Mouse (Mus musculus) urinary bladder, adult 18-20 months (tissue): ENCODE results near the gene E2f3.

Experiments used
- DNase-seq, 2 experiments: peaks; one replicate each; pipeline ENCODE4 v3.0.0; 2022; ENCODE audit warnings: low spot score in 2 of 2, mixed read lengths in 2 of 2

Gene E2f3

DNA sequence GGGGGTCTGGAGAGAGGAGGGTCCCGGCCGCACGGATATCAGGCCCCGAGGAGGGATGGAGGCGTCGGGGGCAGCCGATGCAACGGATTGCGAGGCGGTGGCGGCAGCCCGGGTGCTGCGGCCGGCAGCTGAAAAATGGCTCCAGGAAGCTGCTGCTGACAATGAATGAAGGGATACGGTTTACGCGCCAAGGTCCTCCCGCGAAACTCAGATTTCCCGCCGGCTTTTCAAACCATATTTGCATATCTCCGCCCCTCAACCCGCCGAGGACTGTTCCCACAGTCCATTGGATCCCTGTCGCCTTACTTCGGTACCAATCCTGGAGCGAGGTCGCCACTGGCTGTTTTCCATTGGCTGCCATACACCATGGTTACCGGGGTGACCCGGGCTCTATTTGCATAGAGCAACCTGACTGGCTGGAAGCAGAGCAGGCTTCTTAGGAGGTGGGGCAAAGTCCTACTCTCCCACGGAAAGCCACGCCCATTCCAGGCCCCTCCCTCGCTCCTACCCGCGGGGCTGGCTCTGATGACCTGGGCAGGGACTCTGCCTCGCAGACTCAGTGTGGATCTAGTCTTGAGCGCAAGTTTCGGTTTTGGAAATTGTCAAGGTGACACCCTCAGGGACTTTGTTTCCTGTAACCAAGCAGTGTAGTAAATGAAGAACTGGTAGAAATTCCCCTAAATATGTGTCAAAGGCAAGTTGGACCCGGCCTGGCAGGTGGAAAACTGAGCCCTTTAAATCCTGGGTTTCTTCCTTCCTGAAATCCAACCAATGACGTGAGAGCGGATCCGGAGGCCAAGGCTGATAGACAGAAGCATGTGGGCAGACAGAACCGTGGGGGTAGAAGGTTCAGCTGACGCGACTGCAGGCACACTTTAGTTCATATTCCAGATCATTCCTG, at the start of gene E2f3:
Gene E2f3 (minus strand): TSS at position 209 of the 901 bp plus-strand sequence.
- DNase-seq = peak; percentile 95 to 99

DNA sequence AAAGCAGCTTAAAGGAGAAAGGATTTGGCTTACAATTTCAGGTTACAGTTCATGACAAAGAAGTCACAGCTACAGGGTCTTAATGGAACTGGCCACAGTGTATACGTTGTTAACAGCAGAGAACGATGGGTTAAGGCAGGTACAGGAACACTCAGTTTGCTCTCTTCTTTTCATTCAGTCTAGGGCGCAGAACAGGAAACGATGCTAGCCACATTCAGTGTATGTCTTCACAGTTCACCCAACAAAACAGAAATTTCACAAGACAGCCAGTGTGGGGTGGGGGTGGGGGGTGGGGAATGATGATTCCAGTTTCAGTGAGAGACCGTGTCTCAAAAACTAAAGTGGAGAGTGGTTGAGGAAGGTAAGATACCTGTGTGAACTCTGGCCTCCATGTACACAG, 48.7 kb upstream of the E2f3 start:
- no peak for DNase-seq

DNA sequence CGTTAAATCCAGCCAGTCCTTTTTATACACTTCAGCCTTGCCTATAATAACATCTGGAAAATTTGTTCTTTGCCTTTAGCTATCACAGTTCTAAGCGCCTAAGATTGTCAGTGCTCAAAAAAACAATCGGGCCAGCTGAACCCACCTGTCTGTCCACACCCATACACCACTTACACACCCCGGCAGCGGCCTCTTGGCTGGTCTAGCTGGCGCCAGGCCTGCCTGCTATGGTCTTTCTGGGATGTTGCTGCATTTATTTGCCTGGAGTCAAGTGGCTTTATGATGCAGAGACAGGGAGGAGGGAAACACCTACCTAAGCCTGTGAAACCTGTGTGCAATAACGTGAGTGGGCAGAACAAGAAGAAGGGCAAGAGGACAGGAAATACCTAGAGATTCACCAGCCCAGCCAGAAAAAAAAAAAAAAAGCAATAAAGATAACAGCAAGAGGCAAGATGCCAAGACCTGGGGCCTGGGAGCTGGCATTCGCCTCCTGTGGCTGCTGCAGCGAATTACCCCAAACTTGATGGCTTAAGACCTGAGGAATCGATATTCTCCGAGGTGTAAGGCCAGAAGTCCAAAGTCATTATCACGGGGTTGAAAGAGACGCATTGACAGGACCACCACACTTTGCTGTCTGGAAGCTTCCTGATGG, 45.9 kb upstream of the E2f3 start:
- no peak for DNase-seq

DNA sequence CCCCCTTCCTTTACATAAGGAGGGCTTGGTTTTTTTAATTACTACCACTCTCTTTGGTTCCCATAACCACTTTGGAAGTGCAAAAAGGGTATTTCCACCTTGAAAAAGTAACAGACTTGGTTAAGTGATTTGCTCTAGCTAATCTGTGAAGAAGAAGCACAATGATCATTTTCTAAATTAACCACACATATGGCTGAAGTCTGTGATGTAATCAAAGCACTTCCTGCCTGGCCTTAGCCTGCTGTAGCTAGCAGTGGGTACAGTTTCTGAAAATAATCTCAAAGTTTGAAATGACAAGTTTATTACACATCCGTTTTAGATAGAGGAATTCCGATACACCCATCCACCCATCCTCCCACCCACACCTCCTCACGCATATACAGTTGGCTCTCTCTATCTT, 42.0 kb upstream of the E2f3 start:
- DNase-seq = no peak

DNA sequence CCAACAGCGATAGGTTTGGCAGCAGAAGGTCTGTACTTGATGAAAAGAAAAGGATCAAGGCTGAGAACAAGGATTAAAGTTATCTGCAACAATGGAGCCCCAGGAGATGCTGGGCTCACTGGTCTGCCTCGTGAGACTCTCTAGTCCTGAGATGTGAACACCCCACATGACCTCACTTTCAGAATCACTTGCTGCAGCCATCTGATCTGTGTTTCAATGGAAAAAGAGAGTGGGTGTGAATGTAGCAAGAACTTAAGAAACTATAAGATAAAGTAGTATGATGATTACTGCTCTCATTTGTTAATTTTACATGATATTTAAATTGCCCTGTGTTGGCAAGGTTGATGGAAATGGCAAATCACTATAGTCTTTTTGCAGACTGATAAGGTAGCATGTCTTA, 36.6 kb upstream of the E2f3 start:
- no peak for DNase-seq

DNA sequence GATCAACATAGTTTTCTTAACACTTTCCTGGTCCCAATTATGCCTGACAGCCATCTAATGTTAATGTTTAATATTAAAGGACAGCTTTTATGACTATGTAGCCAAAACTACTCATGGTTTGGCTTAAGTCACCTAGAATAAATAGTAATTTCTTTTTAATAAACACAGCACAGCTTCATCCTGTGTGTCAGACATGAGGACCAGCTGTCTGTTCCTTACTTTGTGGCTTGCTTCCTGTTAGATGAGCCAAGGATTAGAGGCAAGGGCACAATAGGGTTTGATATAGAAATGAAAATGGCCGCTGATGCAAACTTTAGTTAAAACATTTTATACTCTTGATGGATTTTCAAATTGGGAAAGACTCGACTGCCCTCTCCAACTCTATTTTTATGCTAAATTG, 32.7 kb upstream of the E2f3 start:
- no peak for DNase-seq

DNA sequence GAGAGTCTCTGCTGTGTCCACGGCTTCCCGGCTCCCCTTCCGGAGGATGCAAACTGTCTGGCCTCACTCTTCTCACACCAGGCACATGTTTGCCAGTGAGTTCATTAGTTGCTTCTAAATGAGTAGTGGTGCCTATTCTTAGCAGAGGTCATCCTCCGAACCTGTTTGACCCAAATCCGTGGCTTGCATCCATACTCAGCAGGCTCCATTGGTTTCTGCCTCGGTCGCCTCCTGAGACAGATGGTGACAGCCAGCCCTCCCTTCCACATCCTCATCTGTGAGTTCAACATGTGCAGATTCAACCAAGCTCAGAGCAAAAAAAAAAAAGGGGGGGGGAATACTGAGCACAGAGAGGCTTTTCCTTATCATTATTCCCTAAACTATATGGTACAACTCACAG, 31.7 kb upstream of the E2f3 start:
- DNase-seq = no peak

DNA sequence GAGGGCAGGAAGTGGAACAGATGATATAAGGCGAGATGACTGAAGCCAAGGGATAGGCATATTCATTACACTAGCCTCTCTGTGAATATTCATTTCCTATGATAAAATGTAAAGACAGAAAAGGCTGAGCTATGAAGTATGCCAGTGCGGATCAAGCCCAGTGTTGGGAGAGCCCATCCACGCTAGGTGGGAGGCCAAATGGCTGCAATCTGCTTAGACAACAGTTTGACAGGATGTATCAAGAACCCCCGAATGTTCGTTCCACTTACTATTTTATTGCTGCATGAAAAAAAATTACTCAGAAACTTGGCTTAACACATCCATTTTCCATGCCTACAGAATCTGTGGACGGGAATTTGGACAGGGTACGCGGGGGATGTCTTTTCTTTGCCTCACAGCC, 28.7 kb upstream of the E2f3 start:
- DNase-seq = no peak

DNA sequence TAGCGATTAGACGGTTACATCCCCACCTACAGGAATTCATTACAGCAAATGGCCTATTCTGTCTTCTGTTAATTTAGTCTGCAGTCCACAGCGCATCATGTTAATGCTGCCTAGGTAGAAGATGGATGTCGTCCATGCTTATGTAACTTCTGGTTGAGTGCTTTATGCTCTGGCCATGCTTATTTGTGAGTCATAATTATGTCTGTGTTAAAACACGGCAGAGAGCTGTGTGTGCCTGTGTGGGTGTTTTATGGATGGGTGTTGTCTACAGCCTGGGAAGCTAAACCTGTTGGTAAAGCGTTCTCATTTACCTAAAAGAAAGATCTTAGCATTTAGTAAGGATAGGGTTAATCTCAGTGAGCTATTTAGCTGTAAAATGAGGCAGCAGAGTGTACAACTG, 26.4 kb upstream of the E2f3 start:
- DNase-seq = no peak

DNA sequence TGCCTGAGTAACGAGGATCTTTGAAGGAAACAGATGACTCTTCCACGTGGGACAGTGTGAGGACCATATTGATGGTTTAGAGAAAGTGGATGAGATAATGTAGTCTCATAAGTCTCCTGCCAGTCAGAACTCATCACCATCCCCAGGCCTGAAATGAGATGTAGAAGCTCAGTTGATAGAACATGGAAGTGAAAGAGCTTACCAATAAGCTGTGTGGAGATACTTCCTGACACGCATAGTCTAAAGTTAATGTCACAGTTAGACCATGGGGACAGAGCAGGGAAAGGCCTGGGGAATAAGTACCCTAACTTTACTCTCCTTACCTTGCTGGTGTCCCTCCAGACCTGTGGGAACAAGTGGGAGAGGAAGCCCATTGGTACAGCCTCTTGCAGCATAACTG, 22.9 kb upstream of the E2f3 start:
- DNase-seq = no peak

DNA sequence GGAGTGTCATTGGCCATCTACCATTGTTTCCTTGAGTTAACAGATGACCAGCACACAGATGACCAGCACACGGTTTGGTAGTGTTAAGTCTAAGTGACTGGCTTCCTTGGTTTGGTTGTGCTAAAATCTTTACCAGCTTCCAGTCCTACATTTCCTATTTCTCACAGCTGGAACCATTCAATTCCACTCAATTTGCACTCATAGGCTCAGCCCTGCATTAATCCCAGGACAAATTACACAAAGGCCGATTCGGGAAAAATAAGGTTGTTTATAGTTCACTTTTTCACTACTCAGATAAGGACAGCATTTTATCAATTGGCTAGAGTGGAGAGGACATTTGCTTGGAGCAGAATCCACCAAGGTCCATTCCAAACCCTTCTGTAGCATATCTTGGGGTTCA, 19.6 kb upstream of the E2f3 start:
- DNase-seq = no peak

DNA sequence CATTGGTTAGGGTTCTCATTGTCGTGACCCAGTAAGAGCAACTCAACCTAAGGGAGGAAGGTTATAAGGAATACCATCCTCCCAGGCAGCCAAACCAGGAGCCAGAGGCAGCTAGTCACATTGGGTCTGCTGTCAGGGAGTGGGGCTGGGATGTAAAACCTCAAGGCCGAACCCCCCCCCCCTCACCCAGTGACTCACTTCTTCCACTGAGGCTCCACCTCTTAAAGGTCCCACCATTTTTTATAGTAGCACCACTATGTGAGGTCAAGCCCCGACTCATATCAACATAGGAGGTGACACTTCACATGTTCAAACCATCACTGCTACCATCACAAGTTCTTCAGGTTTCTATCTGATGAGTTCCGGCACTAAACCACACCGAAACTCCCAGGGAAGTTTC, 19.0 kb upstream of the E2f3 start:
- no peak for DNase-seq

DNA sequence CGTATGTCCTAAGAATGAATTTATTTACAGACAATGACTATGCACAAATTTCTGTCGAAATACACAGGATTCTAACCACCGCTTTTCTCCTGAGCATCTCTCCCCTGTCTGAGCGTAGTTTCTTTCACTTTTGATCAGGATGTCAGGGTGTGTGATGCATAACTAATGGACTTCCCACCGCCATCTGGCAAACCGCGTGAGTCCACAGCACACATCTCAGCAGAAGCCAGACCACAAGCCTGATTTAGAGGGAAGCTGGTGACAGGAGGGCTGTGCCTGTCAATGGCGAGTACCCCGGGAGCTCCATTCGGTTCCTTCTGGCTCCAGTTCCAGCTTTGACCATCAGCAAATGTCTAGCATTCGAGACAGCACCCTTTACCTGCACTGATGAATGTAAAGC, 17.3 kb upstream of the E2f3 start:
- no peak for DNase-seq

DNA sequence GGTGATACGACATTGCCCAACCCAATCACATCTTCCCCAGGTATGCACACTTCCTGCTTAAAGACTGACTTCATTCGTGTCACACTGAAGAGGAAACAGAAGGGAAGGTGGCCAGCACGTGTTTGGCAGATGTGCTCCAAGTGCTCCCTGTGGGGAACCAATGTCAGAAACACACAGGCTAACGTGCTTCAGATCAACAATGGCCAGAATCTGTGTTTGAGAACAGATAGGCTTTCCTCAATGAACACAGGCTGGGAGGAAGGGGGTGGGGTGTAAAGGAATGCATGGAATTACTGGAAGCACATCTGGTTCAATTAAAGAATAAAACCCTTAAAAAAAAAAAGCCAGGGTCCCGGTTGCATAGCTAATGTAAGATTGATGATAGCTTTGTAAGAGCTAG, 15.2 kb upstream of the E2f3 start:
- DNase-seq = no peak

DNA sequence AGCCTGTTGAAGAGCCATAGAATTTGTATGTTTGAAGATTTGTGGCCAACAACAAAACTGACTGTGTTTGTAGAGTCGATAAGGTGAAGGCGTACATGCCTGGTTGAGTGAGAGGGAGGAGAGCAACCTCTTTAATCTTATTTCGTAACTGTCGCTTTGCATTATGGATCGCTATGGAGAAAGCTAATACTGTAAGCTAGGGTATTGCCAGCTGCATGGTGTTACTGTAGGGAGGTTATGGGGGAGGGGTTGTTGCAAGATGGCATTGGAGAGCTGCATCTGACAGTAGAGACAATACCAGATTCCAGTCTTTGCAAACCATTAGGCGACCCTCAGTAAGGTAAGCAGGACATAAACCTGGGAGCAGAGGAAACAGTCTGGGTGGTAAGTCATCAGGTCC, 2.1 kb upstream of the E2f3 start:
- no peak for DNase-seq

DNA sequence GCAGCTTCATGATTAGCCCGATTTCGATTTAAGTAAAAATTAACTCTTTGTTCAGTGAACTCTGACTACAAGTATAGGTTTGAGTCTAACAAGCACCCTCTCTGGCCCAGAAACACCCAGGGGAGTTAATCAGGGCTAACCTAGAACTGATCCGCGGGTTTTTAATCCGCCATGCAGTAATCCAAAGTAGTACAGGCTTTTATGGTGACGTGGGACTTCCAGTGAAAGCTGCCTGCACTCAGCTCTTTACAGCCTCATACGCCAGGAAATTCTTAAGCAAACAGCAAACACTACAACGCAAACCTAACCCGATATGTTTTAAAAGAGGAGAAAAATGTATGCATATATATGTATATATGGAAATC, 875 bp upstream of the E2f3 start:
- no peak for DNase-seq

DNA sequence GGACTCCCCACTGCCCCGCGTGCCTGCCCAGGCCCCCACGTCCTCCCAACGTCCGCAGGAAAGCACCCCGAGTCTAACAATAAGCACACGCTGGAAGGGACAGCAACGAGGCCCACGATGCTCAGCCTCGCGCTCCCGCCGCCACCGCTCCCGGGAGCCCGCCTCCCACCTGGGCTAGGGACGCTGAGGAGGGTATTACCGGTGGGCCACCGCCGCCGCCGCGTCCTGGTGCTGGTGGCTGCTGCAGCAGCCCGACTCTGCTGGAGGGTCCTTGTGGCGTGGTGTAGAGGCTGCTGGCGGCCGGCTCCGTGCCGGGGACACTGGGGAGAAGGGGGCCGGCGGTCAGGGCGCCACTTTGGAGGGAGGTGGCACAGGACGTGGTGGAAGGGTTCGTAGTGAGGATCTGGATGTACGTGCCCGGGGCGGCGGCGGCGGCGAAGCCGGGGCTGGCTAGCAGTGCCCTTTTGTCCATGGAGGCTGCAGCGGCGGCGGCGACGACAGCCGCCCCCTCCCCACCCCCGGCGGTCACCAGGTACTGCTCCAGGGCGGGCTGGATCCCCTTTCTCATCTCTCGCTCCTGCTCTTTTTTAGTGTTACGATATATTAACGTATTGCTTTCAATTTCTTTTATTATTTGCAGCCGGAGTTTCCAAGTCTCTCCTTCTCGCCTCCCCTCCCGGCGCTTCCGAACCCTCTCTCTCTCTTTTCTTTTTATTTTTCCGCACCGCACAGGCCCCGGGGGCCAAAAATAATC, 585 bp downstream of the E2f3 start:
- DNase-seq = peak; percentile 10 to 44

DNA sequence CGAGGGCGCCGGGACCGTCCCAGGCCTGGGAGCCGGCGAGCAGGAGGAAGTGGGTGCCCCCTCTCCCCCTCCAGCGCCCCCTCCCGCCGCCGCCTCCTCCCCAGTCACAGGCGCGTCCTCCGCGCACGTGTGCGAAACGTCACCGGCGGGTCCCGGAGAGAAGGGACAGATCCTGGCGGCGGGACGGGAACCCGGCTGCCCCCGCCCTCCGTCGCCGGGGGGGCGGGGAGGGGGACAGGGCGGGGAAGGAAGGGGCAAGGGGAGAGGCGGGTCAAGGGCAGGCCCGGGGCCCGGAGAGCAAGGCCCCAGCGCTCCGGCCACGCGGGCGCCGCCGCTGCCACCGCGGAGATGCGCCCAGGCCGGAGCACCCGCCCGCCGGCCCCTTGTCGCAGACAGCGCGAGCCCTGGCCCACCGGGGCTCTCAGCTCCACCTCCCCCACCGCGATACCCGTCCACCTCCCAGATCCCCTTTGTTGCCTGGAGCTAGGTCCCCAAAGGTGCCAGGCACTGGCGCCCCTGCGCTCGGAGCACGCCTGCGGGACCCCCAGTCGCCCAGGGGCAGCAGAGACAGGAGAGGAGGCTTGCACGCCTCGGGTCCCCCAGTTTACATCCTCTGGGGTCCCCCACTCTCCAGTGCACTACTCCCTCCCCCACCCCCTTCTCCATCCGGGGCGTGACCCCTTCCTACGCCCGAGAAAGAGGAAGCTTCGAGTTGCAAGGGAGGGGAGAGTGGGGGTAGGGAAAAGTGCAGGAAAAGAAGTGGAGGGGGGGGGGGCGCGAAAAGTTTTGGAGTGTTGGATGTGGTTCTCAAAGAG, 1.4 kb downstream of the E2f3 start:
- DNase-seq = peak; percentile 51 to 55

DNA sequence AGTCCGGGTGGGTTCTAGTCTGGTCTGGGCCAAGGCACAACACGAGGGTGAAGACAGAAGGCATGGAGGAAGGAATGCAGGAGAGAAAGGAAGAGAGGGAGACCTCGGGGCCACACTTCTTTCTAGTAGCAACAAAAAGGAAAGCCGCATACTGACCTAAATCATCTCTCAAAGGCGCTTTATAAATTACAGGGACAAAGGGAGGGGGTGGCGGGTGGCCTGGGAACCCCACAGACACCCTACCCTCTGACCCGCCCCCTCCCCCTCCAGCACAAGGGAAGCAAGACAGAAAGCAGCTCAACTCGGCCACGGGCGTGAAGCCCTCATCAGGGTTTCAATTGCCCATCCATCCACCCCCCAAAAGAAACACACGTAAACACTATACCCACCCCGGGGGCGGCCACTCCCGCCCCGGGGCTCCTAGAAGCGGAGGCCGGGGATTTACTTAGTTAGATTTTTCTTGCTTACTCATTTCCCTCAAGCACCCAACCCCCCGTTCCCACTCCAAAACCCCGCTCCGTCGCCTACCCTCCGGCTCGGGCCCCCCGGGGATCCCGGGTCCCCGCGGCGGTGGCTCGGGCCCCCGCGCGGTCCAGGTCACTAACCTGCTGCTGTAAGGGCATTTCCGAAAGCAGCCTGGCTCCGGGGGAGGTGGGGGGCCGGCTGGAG, 2.2 kb downstream of the E2f3 start:
- DNase-seq = peak in 1 of 2 experiments; percentile 37

DNA sequence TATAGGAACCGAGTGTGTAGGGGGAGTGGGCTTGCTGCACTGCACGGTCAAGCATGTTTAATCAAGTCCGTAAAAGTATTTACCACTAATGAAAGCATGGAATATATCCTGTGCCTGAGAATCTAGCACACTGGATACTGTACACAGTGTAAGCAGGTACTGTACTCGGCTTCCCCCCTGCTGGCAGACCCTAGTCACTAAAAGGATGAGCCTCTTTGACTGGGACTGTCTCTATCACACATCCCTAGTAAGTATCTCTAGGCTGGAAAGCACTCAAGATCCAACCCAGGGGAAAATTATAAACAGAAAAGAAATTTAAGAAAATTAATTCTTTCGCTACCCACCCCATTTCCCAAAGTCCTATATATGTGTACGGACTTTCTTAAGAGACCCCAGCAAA, 2.8 kb downstream of the E2f3 start:
- DNase-seq = no peak

DNA sequence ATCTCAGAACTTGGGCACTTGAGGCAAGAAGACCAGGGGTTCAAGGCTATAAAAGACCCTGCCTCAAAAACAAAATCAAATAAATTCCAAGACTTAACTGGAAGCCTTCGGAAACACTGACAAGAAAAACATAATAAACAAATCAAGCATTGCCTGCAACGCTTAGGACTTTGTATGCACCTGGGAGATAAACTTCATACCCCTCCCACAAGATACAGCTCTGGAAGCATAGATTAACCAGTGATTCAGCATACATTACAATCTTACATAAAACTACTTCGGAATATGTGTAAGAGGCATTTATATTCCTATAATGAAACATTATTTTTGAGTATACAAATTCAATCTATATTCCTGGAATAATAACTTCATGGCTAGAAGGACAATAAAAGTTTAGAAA, 3.5 kb downstream of the E2f3 start:
- DNase-seq = no peak
